Comparison of ENCODE assay signal across 9 mouse cellular contexts in the genomic region with DNA sequence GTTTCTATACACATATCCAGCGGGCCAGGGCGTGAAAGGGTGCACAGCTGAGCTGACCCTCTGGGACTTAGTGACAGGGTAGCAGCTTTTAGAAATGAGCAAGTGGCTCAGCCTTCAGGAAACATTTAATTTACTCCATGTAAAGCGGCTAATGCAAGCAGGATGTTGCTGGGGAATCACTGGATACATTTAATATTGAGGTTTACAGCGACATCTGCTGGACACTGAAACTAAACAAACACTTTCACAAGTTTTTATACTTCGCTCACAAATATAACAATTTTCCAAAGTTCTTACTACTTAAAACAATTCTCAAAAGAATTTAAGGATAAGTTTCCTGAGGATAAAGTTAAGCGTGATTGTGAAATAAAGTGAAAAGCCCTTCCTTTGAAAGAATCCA.
DNase-seq lines count a peak whose midpoint lies in the region; ATAC-seq and TF ChIP-seq lines count a peak whose summit lies in the region.
"Had no signal": no experiment of that assay in that cellular context is flagged by ENCODE, and none has a peak within 500 bp of the region (broad histone marks: within the 10 kb centered on the region; RNA-seq: fewer than 3 reads in every experiment).

No protein-coding gene starts in this region.

- H3K4me2 ChIP-seq in midbrain, postnatal 0 days (ENCODE audit: low read depth, low read length, poor library complexity, severe bottlenecking) = no peak overlapping the region
- H3K4me2 ChIP-seq: liver, embryonic 15.5 days had no signal

- H3K4me1 ChIP-seq in midbrain, postnatal 0 days (ENCODE audit: insufficient read depth, low read length) = no peaks in the 10 kb centered on the region
- H3K4me1 ChIP-seq: liver, embryonic 15.5 days had no signal

- ATAC-seq in activated CD4-positive, CD25-positive, alpha-beta regulatory T cell, adult 4 months = peak; percentile 48
- no peak for ATAC-seq in midbrain, postnatal 0 days (ENCODE audit: low FRiP score)
- ATAC-seq in erythroid progenitor cell, adult 5-6 weeks (replicated peaks; ENCODE audit: low FRiP score, poor library complexity, severe bottlenecking) = no peak

- no peaks in the 10 kb centered on the region for H3K9me3 ChIP-seq in midbrain, postnatal 0 days (ENCODE audit: low read length)
- H3K9me3 ChIP-seq: liver, embryonic 15.5 days had no signal

- no peak overlapping the region for H3K9ac ChIP-seq in midbrain, postnatal 0 days (replicated peaks; ENCODE audit: low read length, poor library complexity, severe bottlenecking)
- H3K9ac ChIP-seq: liver, embryonic 15.5 days had no signal

- TF ChIP-seq CTCF in gastrocnemius, adult 2 months (IDR thresholded peaks at IDR 0.05) = peak; percentile 38
- TF ChIP-seq CTCF in midbrain, postnatal 0 days (IDR thresholded peaks at IDR 0.05) = peak; percentile 62

- DNase-seq in gastrocnemius, adult 2 months = no peak
- no peak for DNase-seq in gastrocnemius, postnatal 14 days
- DNase-seq in lung, postnatal 36 days = peak; percentile 36
- DNase-seq in lung, adult 18-20 months = no peak
- DNase-seq in midbrain, postnatal 0 days (ENCODE audit: low spot score) = peak; percentile 57
- no peak for DNase-seq in testis, postnatal 14 days (ENCODE audit: low spot score)

- intact Hi-C loops in gastrocnemius, adult 2 months (cut with DNase I) = loop anchor here (10.0 kb wide), 1 partner anchor 197 kb away; no protein-coding TSS in a partner anchor
- intact Hi-C loops in gastrocnemius, postnatal 14 days (cut with DNase I; ENCODE audit: low total_unique reads) = loop anchor here (10.0 kb wide), 1 partner anchor 97 kb away; no protein-coding TSS in a partner anchor

- no peak overlapping the region for H3K27ac ChIP-seq in gastrocnemius, adult 2 months
- peak overlapping the region; percentile 26; the same call in 1 of the 2 replicates for H3K27ac ChIP-seq in midbrain, postnatal 0 days (ENCODE audit: low read depth, low read length)
- H3K27ac ChIP-seq: liver, embryonic 15.5 days had no signal

- 80% methylated on average over 6 of the region's 6 CpGs for WGBS in midbrain, postnatal 0 days

- H3K4me3 ChIP-seq in gastrocnemius, adult 2 months = no peak overlapping the region
- H3K4me3 ChIP-seq in midbrain, postnatal 0 days (ENCODE audit: low read depth, low read length) = no peak overlapping the region
- H3K4me3 ChIP-seq: liver, embryonic 15.5 days had no signal

- no peaks in the 10 kb centered on the region for H3K27me3 ChIP-seq in midbrain, postnatal 0 days (ENCODE audit: insufficient read depth, low read length)
- H3K27me3 ChIP-seq: liver, embryonic 15.5 days had no signal

- H3K36me3 ChIP-seq in midbrain, postnatal 0 days (ENCODE audit: insufficient read depth, low read length) = peaks cover 64% of the 10 kb centered on the region

Comparison
In these comparisons a context has a peak if more than half of its experiments do, and no peak if none do; other contexts are left out.
1. DNase-seq: peak in lung, postnatal 36 days (single experiment) and midbrain, postnatal 0 days (single experiment); none in gastrocnemius, adult 2 months (single experiment), gastrocnemius, postnatal 14 days (single experiment), lung, adult 18-20 months (0 of 2) and testis, postnatal 14 days (single experiment).